Mouse (Mus musculus): ENCODE results near the gene Ccr4. TPM values are rescaled to one million over a fixed set of nuclear protein-coding genes. Genes with fewer than 3 reads are reported as not detected.
A peak's percentile ranks its signal among the peaks of the same experiment; 100 is the strongest.

Ccr4 gene
- total RNA-seq, 2 experiments from 2014 or later, result not detected

DNA sequence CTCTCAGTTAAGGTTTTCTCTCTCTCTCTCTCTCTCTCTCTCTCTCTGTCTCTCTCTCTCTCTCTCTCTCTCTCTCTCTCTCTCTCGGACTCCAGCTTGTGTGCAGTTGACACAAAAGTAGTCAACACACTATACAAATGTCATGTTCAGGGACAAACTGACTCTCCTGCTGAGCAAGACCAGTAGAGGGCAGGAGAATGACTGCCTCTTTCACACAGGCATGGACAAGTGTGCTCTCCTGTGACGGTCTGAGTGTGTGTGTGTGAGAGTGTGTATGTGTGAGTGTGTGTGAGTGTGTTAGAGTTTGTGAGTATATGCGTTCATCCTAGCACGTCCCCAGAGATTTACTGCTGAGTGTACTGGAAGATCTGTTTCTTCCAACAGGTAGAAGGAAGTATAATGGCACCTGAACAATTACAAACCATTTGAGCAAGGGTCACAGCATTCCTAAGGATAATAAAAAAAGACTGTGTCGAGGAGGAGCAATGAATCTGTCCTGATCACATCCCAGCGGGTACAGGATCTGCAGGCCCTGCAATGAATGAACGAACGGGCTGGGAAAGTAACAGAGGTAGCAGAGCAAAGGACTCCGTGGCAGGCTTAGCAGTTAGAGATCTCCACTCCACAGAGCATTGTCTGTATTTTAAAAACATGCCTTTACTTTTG, 14.2 kb upstream of the Ccr4 start:
- no peak; the same call in 1 of the 2 replicates for TF ChIP-seq CTCF (IDR thresholded peaks at IDR 0.05)
- intact Hi-C loops (cut with DNase I), result no loop called here
- Histone ChIP-seq H3K4me3 (no peak overlapping the region), H3K27ac (no peak overlapping the region)
- no peak for DNase-seq (ENCODE audit: extremely low spot score in 1 of 2, low spot score in 2 of 2)

DNA sequence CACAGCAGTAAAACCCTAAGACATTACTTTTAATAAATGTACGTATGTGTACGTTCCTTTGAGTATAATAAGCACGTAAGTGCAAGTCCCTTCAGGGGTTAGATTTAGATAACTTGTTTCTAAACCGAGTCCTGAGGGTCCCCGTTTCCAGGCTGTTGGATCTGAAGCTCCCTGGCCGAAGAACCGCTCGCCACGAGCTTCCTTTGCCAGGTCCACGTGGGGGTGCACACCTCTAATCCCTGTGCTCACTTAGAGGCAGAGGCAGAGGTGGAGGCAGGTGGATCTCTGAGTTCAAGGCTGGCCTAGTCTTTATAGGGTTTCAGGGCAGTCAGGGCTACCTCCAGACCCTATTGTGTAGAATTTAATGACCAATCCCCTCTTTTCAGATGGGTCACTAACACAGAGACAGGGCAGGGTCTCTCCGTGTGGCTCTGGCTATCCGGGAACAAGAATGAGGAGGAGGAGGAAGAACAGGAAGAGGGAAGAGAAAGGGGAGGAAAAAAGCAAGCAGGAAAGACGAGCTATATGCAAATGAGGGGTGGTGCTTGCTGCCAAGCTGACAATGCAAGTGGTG, 13.3 kb upstream of the Ccr4 start:
- TF ChIP-seq CTCF (IDR thresholded peaks at IDR 0.05), result no peak
- Histone ChIP-seq H3K27ac (no peak overlapping the region), H3K4me3 (no peak overlapping the region)
- DNase-seq (ENCODE audit: extremely low spot score in 1 of 2, low spot score in 2 of 2), result no peak
- intact Hi-C loops (cut with DNase I), result no loop called here

GRCm38 (mm10) chr9:114515364-114515763, 10.6 kb upstream of the Ccr4 start, which contains the start of gene C130032M10Rik:
Gene C130032M10Rik, plus strand, starts transcription at chr9:114515697.
- no peak for DNase-seq (ENCODE audit: extremely low spot score in 1 of 2, low spot score in 2 of 2)
- Histone ChIP-seq H3K27ac (no peak within 1 kb of the TSS), H3K4me3 (no peak within 1 kb of the TSS)
- intact Hi-C loops (cut with DNase I), result no loop called here
- TF ChIP-seq CTCF (IDR thresholded peaks at IDR 0.05), result no peak

GRCm38 (mm10) chr9:114512831-114513230, 8.1 kb upstream of the Ccr4 start:
- DNase-seq (ENCODE audit: extremely low spot score in 1 of 2, low spot score in 2 of 2), result no peak
- no peak for TF ChIP-seq CTCF (IDR thresholded peaks at IDR 0.05)
- no peak overlapping the region for H3K27ac ChIP-seq
- intact Hi-C loops (cut with DNase I), result no loop called here
- no peak overlapping the region for H3K4me3 ChIP-seq

DNA sequence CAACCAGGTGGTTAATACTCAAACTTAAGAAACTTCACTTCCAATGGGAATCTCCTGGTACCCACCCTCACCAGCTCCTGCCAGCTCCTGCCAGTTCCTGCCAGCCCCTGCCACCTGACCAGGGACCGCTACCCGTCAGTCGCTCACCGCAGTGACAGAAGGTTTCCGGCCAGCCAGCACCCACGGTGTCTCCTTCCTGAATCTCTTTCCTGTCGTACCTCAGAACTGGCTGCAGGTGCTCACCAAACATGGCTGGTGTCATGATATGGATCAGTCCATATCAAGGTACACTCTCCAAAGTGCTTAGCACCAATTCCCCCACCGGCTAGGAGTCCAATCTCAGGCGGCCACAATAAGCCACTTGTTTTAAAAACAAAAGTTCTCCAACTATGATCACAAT, 5.1 kb upstream of the Ccr4 start:
- intact Hi-C loops (cut with DNase I), result no loop called here
- no peak for TF ChIP-seq CTCF (IDR thresholded peaks at IDR 0.05)
- DNase-seq (ENCODE audit: extremely low spot score in 1 of 2, low spot score in 2 of 2), result no peak
- Histone ChIP-seq H3K27ac (no peak overlapping the region), H3K4me3 (no peak overlapping the region)

GRCm38 (mm10) chr9:114507421-114507820, 2.7 kb upstream of the Ccr4 start:
- TF ChIP-seq CTCF (IDR thresholded peaks at IDR 0.05), result no peak
- intact Hi-C loops (cut with DNase I), result no loop called here
- H3K27ac ChIP-seq, result no peak overlapping the region
- no peak overlapping the region for H3K4me3 ChIP-seq
- DNase-seq (ENCODE audit: extremely low spot score in 1 of 2, low spot score in 2 of 2), result no peak

GRCm38 (mm10) chr9:114506564-114506963, 1.8 kb upstream of the Ccr4 start:
- DNase-seq (ENCODE audit: extremely low spot score in 1 of 2, low spot score in 2 of 2), result no peak
- Histone ChIP-seq H3K4me3 (no peak overlapping the region), H3K27ac (no peak overlapping the region)
- intact Hi-C loops (cut with DNase I), result no loop called here
- no peak for TF ChIP-seq CTCF (IDR thresholded peaks at IDR 0.05)

GRCm38 (mm10) chr9:114502711-114503427, 1.8 kb downstream of the Ccr4 start:
- Histone ChIP-seq H3K4me3 (no peak overlapping the region), H3K27ac (no peak overlapping the region)
- intact Hi-C loops (cut with DNase I), result no loop called here
- DNase-seq (ENCODE audit: extremely low spot score in 1 of 2, low spot score in 2 of 2), result no peak
- TF ChIP-seq CTCF (IDR thresholded peaks at IDR 0.05), result no peak

GRCm38 (mm10) chr9:114501913-114502312, 2.8 kb downstream of the Ccr4 start:
- intact Hi-C loops (cut with DNase I), result loop anchor here (2.0 kb wide), 1 partner anchor 79 kb away; no protein-coding TSS in a partner anchor
- DNase-seq (ENCODE audit: extremely low spot score in 1 of 2, low spot score in 2 of 2), result no peak
- H3K27ac ChIP-seq, result no peak overlapping the region
- H3K4me3 ChIP-seq, result no peak overlapping the region
- no peak for TF ChIP-seq CTCF (IDR thresholded peaks at IDR 0.05)

- H3K27ac ChIP-seq, result no peak overlapping the region
- DNase-seq (ENCODE audit: extremely low spot score in 1 of 2, low spot score in 2 of 2), result no peak
- intact Hi-C loops (cut with DNase I), result loop anchor here (2.0 kb wide), 1 partner anchor 80 kb away; no protein-coding TSS in a partner anchor
- TF ChIP-seq CTCF (IDR thresholded peaks at IDR 0.05), result no peak
- no peak overlapping the region for H3K4me3 ChIP-seq
Measured at GRCm38 (mm10) chr9:114501111-114501510, 3.6 kb downstream of the Ccr4 start.

DNA sequence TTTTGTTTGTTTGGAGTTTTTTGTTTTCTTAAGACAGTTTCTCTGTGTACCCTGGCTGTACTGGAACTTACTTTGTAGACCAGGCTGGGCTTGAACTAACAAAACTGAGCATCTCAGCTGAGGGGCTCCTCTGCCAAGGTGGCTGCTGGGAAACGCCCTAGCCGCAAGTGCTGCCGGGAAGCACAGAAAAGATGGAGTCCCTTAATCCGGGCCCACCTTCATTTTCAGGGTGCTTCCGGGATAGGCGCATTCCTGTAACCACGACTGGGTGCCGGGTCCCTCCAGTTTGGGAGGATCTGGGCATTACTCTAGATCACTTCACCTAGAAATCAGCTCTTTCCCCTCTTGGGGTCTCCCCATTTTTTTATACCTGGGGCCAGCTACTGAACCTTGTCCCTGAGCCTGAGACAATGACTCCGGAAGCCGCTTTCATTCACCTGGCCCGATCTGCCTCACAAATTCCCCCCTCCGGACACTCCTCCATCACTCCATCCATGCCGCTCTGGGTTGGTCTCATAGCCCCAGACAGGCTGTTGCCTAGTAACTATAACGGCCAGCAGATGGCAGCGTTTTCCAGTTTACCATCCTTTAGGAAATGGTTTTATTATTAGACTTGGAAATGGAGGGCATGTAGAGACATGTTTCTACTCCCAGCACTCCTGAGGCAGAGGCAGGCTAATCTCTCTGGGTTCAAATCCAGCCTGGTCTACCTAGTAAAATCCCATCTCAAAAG, 4.8 kb downstream of the Ccr4 start:
- H3K4me3 ChIP-seq, result no peak overlapping the region
- H3K27ac ChIP-seq, result no peak overlapping the region
- TF ChIP-seq CTCF (IDR thresholded peaks at IDR 0.05), result peak; percentile 70
- peak; percentile 20 to 35 for DNase-seq (ENCODE audit: extremely low spot score in 1 of 2, low spot score in 2 of 2)
- intact Hi-C loops (cut with DNase I), result loop anchor here (2.0 kb wide), 1 partner anchor 81 kb away; no protein-coding TSS in a partner anchor
